Mouse (Mus musculus) kidney, adult 2 months (tissue): ENCODE measurements around the gene U2af1. TPM values are rescaled to one million over a fixed set of nuclear protein-coding genes. Genes with fewer than 3 reads are reported as not detected.

Experiments used
- DNase-seq: peaks from one replicate; pipeline ENCODE4 v3.0.0; 2021
- H3K27ac ChIP-seq: fragments of 200-500 bp; 2 replicates; pipeline ENCODE4 v1.5.1; 2012; ENCODE audit warnings: low read depth, low read length, control low read depth, inconsistent platforms; ENCODE audit not compliant: insufficient read depth
- H3K27me3 ChIP-seq: fragments of 200-500 bp; replicated peaks from 2 replicates; pipeline ENCODE4 v1.6.1; 2012; ENCODE audit warnings: mild to moderate bottlenecking, moderate library complexity, low read length, inconsistent platforms; ENCODE audit not compliant: control insufficient read depth, insufficient read depth
- H3K36me3 ChIP-seq: fragments of 200-500 bp; 2 replicates; pipeline ENCODE4 v1.6.1; 2012; ENCODE audit warnings: mild to moderate bottlenecking, moderate library complexity, low read length, inconsistent platforms; ENCODE audit not compliant: control insufficient read depth, insufficient read depth
- H3K4me1 ChIP-seq: fragments of 200-500 bp; 2 replicates; pipeline ENCODE4 v1.6.1; 2011; ENCODE audit warnings: low read length; ENCODE audit not compliant: control insufficient read depth, insufficient read depth
- H3K4me3 ChIP-seq: fragments of 200-500 bp; 2 replicates; pipeline ENCODE4 v1.5.1; 2011; ENCODE audit warnings: mild to moderate bottlenecking, low read depth, low read length, control low read depth; ENCODE audit not compliant: insufficient read depth
- CTCF ChIP-seq: fragments of 200-500 bp; conservative IDR thresholded peaks from 2 replicates; pipeline ENCODE4 v1.5.1; 2011; ENCODE audit warnings: low read depth, mild to moderate bottlenecking, control low read depth, low read length, moderate library complexity, mixed read lengths; ENCODE audit not compliant: insufficient read depth, insufficient read length
- POLR2A ChIP-seq: fragments of 200-500 bp; IDR thresholded peaks from one replicate; pipeline ENCODE4 v1.6.1; 2011; ENCODE audit warnings: low read depth, low read length, control low read depth
- WGBS: fragments of 180-500 bp; shearing (Covaris S2); methylation state at CpG from one replicate; pipeline ENCODE4 v1.1.7; 2018; 5-methylcytosine and 5-hydroxymethylcytosine counted together
- polyA plus RNA-seq: library from polyadenylated mRNA; depleted of rRNA; stranded (reverse); fragments of >200 nt; gene quantifications from 2 replicates; pipeline ENCODE4 v1.2.3, GENCODE M21; 2012

Gene U2af1
- polyA plus RNA-seq, 1 experiment = 61.3 TPM

- WGBS = 78% methylated on average over 8 of the region's 8 CpGs
- H3K4me3 ChIP-seq = no peak within 1 kb of the TSS
- no peaks in the 10 kb centered on the region; the same call in 1 of the 2 replicates for H3K4me1 ChIP-seq
- H3K27me3 ChIP-seq = no peaks in the 10 kb centered on the region
- DNase-seq = no peak
- H3K36me3 ChIP-seq = no peaks in the 10 kb centered on the region
- no peak within 1 kb of the TSS for H3K27ac ChIP-seq
- no peak for TF ChIP-seq POLR2A
- no peak for TF ChIP-seq CTCF
Observed at GRCm38 (mm10) chr17:31677507-31677906, 18.8 kb upstream of the U2af1 start, which contains the start of gene Cryaa. TSS of gene Cryaa (plus strand) at chr17:31677807.

GRCm38 (mm10) chr17:31674426-31674825 lies 15.7 kb upstream of the U2af1 start:
- TF ChIP-seq POLR2A = no peak
- H3K4me3 ChIP-seq = no peak overlapping the region
- H3K4me1 ChIP-seq = peaks cover 6% of the 10 kb centered on the region; the same call in 1 of the 2 replicates
- 78% methylated on average over 1 of the region's 1 CpGs for WGBS
- H3K36me3 ChIP-seq = no peaks in the 10 kb centered on the region
- no peak overlapping the region for H3K27ac ChIP-seq
- no peaks in the 10 kb centered on the region for H3K27me3 ChIP-seq
- DNase-seq = no peak

- H3K27me3 ChIP-seq = no peaks in the 10 kb centered on the region
- TF ChIP-seq CTCF (no peak), POLR2A (no peak)
- H3K27ac ChIP-seq = no peak overlapping the region
- 87% methylated on average over 12 of the region's 12 CpGs for WGBS
- no peak for DNase-seq
- H3K36me3 ChIP-seq = no peaks in the 10 kb centered on the region
- H3K4me1 ChIP-seq = peaks cover 6% of the 10 kb centered on the region; the same call in 1 of the 2 replicates
- H3K4me3 ChIP-seq = no peak overlapping the region
Observed at GRCm38 (mm10) chr17:31672279-31672678, 13.6 kb upstream of the U2af1 start.

GRCm38 (mm10) chr17:31671698-31672097 lies 13.0 kb upstream of the U2af1 start:
- no peak for TF ChIP-seq CTCF
- no peak for TF ChIP-seq POLR2A
- 35% methylated on average over 8 of the region's 8 CpGs for WGBS
- DNase-seq = peak; percentile 73

GRCm38 (mm10) chr17:31670163-31670562 lies 11.5 kb upstream of the U2af1 start:
- DNase-seq = no peak
- Histone ChIP-seq H3K36me3 (no peaks in the 10 kb centered on the region), H3K27me3 (no peaks in the 10 kb centered on the region), H3K4me3 (no peak overlapping the region), H3K27ac (no peak overlapping the region), H3K4me1 (peaks cover 6% of the 10 kb centered on the region; the same call in 1 of the 2 replicates)
- no peak for TF ChIP-seq POLR2A
- no peak for TF ChIP-seq CTCF
- WGBS = 66% methylated on average over 11 of the region's 11 CpGs

More at GRCm38 (mm10) chr17:31671698-31672097, 13.0 kb upstream of the U2af1 start:
- Histone ChIP-seq H3K36me3 (no peaks in the 10 kb centered on the region), H3K4me1 (peaks cover 6% of the 10 kb centered on the region; the same call in 1 of the 2 replicates), H3K27ac (no peak overlapping the region), H3K4me3 (no peak overlapping the region), H3K27me3 (no peaks in the 10 kb centered on the region)

- Histone ChIP-seq H3K27me3 (no peaks in the 10 kb centered on the region), H3K4me1 (peaks cover 6% of the 10 kb centered on the region; the same call in 1 of the 2 replicates), H3K27ac (no peak overlapping the region), H3K36me3 (no peaks in the 10 kb centered on the region), H3K4me3 (no peak overlapping the region)
- 48% methylated on average over 9 of the region's 9 CpGs for WGBS
- TF ChIP-seq POLR2A (no peak), CTCF (no peak)
- DNase-seq = no peak
Observed at GRCm38 (mm10) chr17:31668306-31668705, 9.6 kb upstream of the U2af1 start.

GRCm38 (mm10) chr17:31664760-31665159 lies 6.1 kb upstream of the U2af1 start:
- DNase-seq = peak; percentile 92
- Histone ChIP-seq H3K36me3 (no peaks in the 10 kb centered on the region), H3K27me3 (no peaks in the 10 kb centered on the region), H3K27ac (no peak overlapping the region), H3K4me3 (no peak overlapping the region), H3K4me1 (no peaks in the 10 kb centered on the region)
- 9% methylated on average over 4 of the region's 4 CpGs for WGBS
- TF ChIP-seq CTCF (peak; percentile 97), POLR2A (no peak)

GRCm38 (mm10) chr17:31662855-31663254 lies 4.2 kb upstream of the U2af1 start:
- no peak for DNase-seq
- Histone ChIP-seq H3K27me3 (no peaks in the 10 kb centered on the region), H3K4me3 (no peak overlapping the region), H3K27ac (no peak overlapping the region), H3K4me1 (peaks cover 4% of the 10 kb centered on the region; the same call in 1 of the 2 replicates), H3K36me3 (no peaks in the 10 kb centered on the region)
- peak; percentile 27; the same call in 1 of the 2 replicates for TF ChIP-seq CTCF
- no peak for TF ChIP-seq POLR2A
